Mouse (Mus musculus) E14TG2a.4 (cell line): ENCODE results near the gene Gm44511.
"Not testable (repeated sequence)": the region's sequence is repeated elsewhere in the genome, so short reads cannot be mapped to it uniquely, and the experiment has no call there.

Experiments used
- H3K27me3 ChIP-seq: 2 replicates; pipeline ENCODE4 v1.6.1; 2014; ENCODE audit warnings: low read length, control low read depth; ENCODE audit not compliant: insufficient read depth
- H3K36me3 ChIP-seq: 2 replicates; pipeline ENCODE4 v1.6.1; 2014; ENCODE audit warnings: low read length, control low read depth; ENCODE audit not compliant: insufficient read depth
- H3K4me1 ChIP-seq: replicated peaks from 2 replicates; pipeline ENCODE4 v1.6.1; 2014; ENCODE audit warnings: low read depth, low read length, control low read depth
- H3K4me3 ChIP-seq: replicated peaks from 2 replicates; pipeline ENCODE4 v1.5.1; 2014; ENCODE audit warnings: mild to moderate bottlenecking, low read length
- H3K9me3 ChIP-seq: 2 replicates; pipeline ENCODE4 v1.6.1; 2014; ENCODE audit warnings: low read length, control low read depth
- CTCF ChIP-seq: conservative IDR thresholded peaks from 2 replicates; pipeline ENCODE4 v1.5.1; 2014; ENCODE audit warnings: low read length
- NANOG ChIP-seq: IDR thresholded peaks from 2 replicates; pipeline ENCODE4 v1.6.1; 2014; ENCODE audit warnings: borderline replicate concordance, low read length, mixed read lengths
- POU5F1 ChIP-seq: IDR thresholded peaks from 2 replicates; pipeline ENCODE4 v1.6.1; 2014; ENCODE audit warnings: low read length, borderline replicate concordance

The Gm44511 gene

GRCm38 (mm10) chr6:128760416-128761143 is 65.5 kb downstream of the Gm44511 start:
- TF ChIP-seq CTCF = peak; percentile 72
- H3K36me3 ChIP-seq = not testable (repeated sequence)

GRCm38 (mm10) chr6:128760016-128760415 is 66.1 kb downstream of the Gm44511 start:
- not testable (repeated sequence) for H3K27me3 ChIP-seq, H3K36me3 ChIP-seq
- Histone ChIP-seq H3K9me3 (peaks cover 14% of the 10 kb centered on the region), H3K4me1 (peaks cover 14% of the 10 kb centered on the region), H3K4me3 (peak overlapping the region; percentile 93)

More at GRCm38 (mm10) chr6:128760416-128761143, 65.5 kb downstream of the Gm44511 start:
- H3K4me3 ChIP-seq = peak overlapping the region; percentile 93
- peaks cover 14% of the 10 kb centered on the region for H3K9me3 ChIP-seq
- H3K27me3 ChIP-seq = not testable (repeated sequence)
- H3K4me1 ChIP-seq = peaks cover 19% of the 10 kb centered on the region

GRCm38 (mm10) chr6:128759221-128759950 is 66.7 kb downstream of the Gm44511 start:
- Histone ChIP-seq H3K4me3 (0 out of 2 replicates have a peak overlapping the region, but pooled peaks have one; percentile 93), H3K27me3 (no peaks in the 10 kb centered on the region), H3K36me3 (no peaks in the 10 kb centered on the region), H3K9me3 (peaks cover 14% of the 10 kb centered on the region), H3K4me1 (peaks cover 13% of the 10 kb centered on the region)
- TF ChIP-seq NANOG (no peak), POU5F1 (no peak), CTCF (no peak)

GRCm38 (mm10) chr6:128755402-128755763 is 70.7 kb downstream of the Gm44511 start:
- H3K27me3 ChIP-seq, H3K36me3 ChIP-seq, H3K9me3 ChIP-seq, H3K4me3 ChIP-seq, H3K4me1 ChIP-seq: not testable (repeated sequence)

GRCm38 (mm10) chr6:128754748-128755401 is 71.2 kb downstream of the Gm44511 start:
- H3K4me3 ChIP-seq, H3K27me3 ChIP-seq, H3K4me1 ChIP-seq, H3K9me3 ChIP-seq, H3K36me3 ChIP-seq: not testable (repeated sequence)

- not testable (repeated sequence) for H3K36me3 ChIP-seq, H3K4me1 ChIP-seq, H3K27me3 ChIP-seq, H3K4me3 ChIP-seq, H3K9me3 ChIP-seq
These were observed 71.8 kb downstream of the Gm44511 start for GRCm38 (mm10) chr6:128754265-128754664.

GRCm38 (mm10) chr6:128753610-128754224 is 72.4 kb downstream of the Gm44511 start:
- not testable (repeated sequence) for H3K4me3 ChIP-seq, H3K27me3 ChIP-seq, H3K4me1 ChIP-seq, H3K36me3 ChIP-seq, H3K9me3 ChIP-seq

- peak; percentile 20; the same call in 1 of the 2 replicates for TF ChIP-seq NANOG
- not testable (repeated sequence) for H3K27me3 ChIP-seq, H3K36me3 ChIP-seq
- Histone ChIP-seq H3K4me3 (0 out of 2 replicates have a peak overlapping the region, but pooled peaks have one; percentile 23), H3K4me1 (peaks cover 20% of the 10 kb centered on the region), H3K9me3 (peaks cover 28% of the 10 kb centered on the region)
These were observed 79.1 kb downstream of the Gm44511 start for GRCm38 (mm10) chr6:128747006-128747405.

- Histone ChIP-seq H3K36me3 (no peaks in the 10 kb centered on the region), H3K4me3 (no peak overlapping the region), H3K4me1 (no peaks in the 10 kb centered on the region), H3K27me3 (no peaks in the 10 kb centered on the region), H3K9me3 (peaks cover 70% of the 10 kb centered on the region)
- TF ChIP-seq CTCF (no peak), NANOG (no peak), POU5F1 (no peak)
These were observed 88.7 kb downstream of the Gm44511 start for GRCm38 (mm10) chr6:128737445-128737844.
